ENCODE assay signal across 9 mouse cellular contexts in the genomic region with DNA sequence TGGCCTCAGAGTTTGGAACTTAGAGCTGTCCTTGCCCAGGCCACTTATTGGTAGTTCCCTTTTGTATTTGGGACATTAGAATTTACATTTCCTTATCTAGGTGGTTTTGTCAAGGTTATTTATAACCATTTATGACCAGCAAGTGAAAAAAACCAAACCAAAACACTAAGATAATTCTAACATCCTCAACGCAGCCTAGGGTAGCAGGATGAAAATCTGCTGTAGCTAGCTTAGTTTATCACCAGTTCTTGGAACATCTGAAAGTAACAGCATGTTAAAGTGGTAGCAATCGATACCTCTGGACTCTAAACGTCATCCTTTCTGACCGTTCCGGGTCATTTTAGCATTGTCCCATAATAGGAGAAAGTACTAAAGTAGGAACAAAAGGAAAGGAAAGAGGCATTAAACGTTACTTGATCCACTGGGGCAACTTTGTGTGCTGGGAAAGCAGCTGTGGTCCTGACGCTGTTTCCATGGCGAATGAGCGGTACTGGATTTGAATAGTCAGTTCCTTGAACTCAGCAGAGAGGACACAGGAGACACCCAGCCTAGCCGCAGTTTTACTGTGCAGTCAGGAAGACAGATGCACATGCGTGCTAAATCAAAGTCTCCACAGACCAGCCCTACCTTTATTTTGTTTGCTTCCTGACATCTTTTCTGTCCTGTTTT. TPM values are rescaled to one million over a fixed set of nuclear protein-coding genes. Genes with fewer than 3 reads are reported as not detected.
DNase-seq lines count a peak whose midpoint lies in the region; ATAC-seq and TF ChIP-seq lines count a peak whose summit lies in the region.
"Had no signal": no experiment of that assay in that cellular context is flagged by ENCODE, and none has a peak within 500 bp of the region (broad histone marks: within the 10 kb centered on the region; RNA-seq: fewer than 3 reads in every experiment).

No protein-coding gene starts in this region.

- peak overlapping the region; percentile 23 for H3K27ac ChIP-seq in embryonic fibroblast, embryonic 13.5 days (ENCODE audit: insufficient read depth, low read length)
- peak overlapping the region; percentile 37 for H3K27ac ChIP-seq in limb, embryonic 12.5 days

- peak; percentile 89 for DNase-seq in heart, adult 11 months
- no peak for DNase-seq in heart, postnatal 10 days
- peak; percentile 19 for DNase-seq in ES-CJ7 (ENCODE audit: low read depth, low spot score)
- DNase-seq in testis, postnatal 14 days (ENCODE audit: low spot score): no peak
- DNase-seq in thymus, postnatal 4 days: no peak
- no peak for DNase-seq in spleen, postnatal 10 days (ENCODE audit: low spot score in 2 of 2)
- DNase-seq: cerebellum, adult 11 months had no signal

- TF ChIP-seq CTCF in embryonic fibroblast, embryonic 13.5 days (IDR thresholded peaks at IDR 0.05; ENCODE audit: borderline replicate concordance, insufficient read depth, low read length): no peak

- H3K9ac ChIP-seq in limb, embryonic 12.5 days (replicated peaks): no peak overlapping the region

- H3K4me3 ChIP-seq in embryonic fibroblast, embryonic 13.5 days (ENCODE audit: insufficient read depth, low read length): no peak overlapping the region
- no peak overlapping the region for H3K4me3 ChIP-seq in limb, embryonic 12.5 days (replicated peaks)

- no peak overlapping the region for H3K4me2 ChIP-seq in limb, embryonic 12.5 days

- ATAC-seq in limb, embryonic 12.5 days (ENCODE audit: insufficient number of reproducible peaks, insufficient read depth, low FRiP score, low TSS enrichment, low read depth): 0 out of 2 replicates have a peak, but pooled peaks have one; percentile 63

- WGBS in limb, embryonic 12.5 days: 63% methylated on average over 11 of the region's 11 CpGs

- H3K27me3 ChIP-seq in limb, embryonic 12.5 days: no peaks in the 10 kb centered on the region

- peaks cover 13% of the 10 kb centered on the region for H3K4me1 ChIP-seq in embryonic fibroblast, embryonic 13.5 days (ENCODE audit: control insufficient read depth, insufficient read depth, low read length)
- H3K4me1 ChIP-seq in limb, embryonic 12.5 days (replicated peaks): peaks cover 17% of the 10 kb centered on the region

- H3K36me3 ChIP-seq in limb, embryonic 12.5 days: no peaks in the 10 kb centered on the region

- TF ChIP-seq POLR2A in embryonic fibroblast, embryonic 13.5 days (IDR thresholded peaks at IDR 0.05; ENCODE audit: low read depth, low read length): no peak

- intact Hi-C loops in heart, postnatal 10 days (cut with DNase I): no loop called here

- no peaks in the 10 kb centered on the region for H3K9me3 ChIP-seq in limb, embryonic 12.5 days

RNA-seq across cellular contexts. Expression of gene Lgr4, which starts 42.1 kb away (rescaled TPM):
- 10 to 100 TPM; 34.3 to 36.6 TPM for total RNA-seq in heart, postnatal 10 days (2021)
- 30.6 and 40.3 TPM in 2 replicates for polyA plus RNA-seq in embryonic fibroblast, embryonic 13.5 days (2011; ENCODE audit: insufficient read length, low read depth, missing spikeins)
- polyA plus RNA-seq in limb, embryonic 12.5 days (2016; fragmentation: Nextera tagmentation; extraction: Ambion mirVana): 22.1 and 23.4 TPM in 2 replicates

RNA-seq across cellular contexts. Expression of gene Ccdc34, which starts 58.1 kb away (rescaled TPM):
- 10 to 100 TPM; 12.4 to 14.0 TPM for total RNA-seq in heart, postnatal 10 days (2021)
- polyA plus RNA-seq in embryonic fibroblast, embryonic 13.5 days (2011; ENCODE audit: insufficient read length, low read depth, missing spikeins): 27.5 and 33.1 TPM in 2 replicates
- 61.0 and 61.4 TPM in 2 replicates for polyA plus RNA-seq in limb, embryonic 12.5 days (2016; fragmentation: Nextera tagmentation; extraction: Ambion mirVana)

Comparison
In these comparisons a context has a peak if more than half of its experiments do, and no peak if none do; other contexts are left out.
1. DNase-seq: peak in heart, adult 11 months (single experiment) and ES-CJ7 (single experiment); none in heart, postnatal 10 days (0 of 2), testis, postnatal 14 days (single experiment), thymus, postnatal 4 days (single experiment) and spleen, postnatal 10 days (0 of 2).